Mouse (Mus musculus) brain, adult 10 weeks (tissue): Measurements from ENCODE around the gene Sema3d. TPM values are rescaled to one million over a fixed set of nuclear protein-coding genes. Genes with fewer than 3 reads are reported as not detected.

Experiments used
- polyA plus RNA-seq: library from polyadenylated mRNA; stranded (reverse); fragments of 350-450 nt; fragmentation: Illumina TruSeq; extraction: RNeasy Lipid Tissue Mini Kit (QIAGEN cat#74804); gene quantifications from one replicate; pipeline ENCODE4 v1.2.3, GENCODE M21; 2015; ENCODE audit warnings: low read depth, low replicate concordance

The Sema3d gene
- 4.0 TPM for polyA plus RNA-seq

DNA sequence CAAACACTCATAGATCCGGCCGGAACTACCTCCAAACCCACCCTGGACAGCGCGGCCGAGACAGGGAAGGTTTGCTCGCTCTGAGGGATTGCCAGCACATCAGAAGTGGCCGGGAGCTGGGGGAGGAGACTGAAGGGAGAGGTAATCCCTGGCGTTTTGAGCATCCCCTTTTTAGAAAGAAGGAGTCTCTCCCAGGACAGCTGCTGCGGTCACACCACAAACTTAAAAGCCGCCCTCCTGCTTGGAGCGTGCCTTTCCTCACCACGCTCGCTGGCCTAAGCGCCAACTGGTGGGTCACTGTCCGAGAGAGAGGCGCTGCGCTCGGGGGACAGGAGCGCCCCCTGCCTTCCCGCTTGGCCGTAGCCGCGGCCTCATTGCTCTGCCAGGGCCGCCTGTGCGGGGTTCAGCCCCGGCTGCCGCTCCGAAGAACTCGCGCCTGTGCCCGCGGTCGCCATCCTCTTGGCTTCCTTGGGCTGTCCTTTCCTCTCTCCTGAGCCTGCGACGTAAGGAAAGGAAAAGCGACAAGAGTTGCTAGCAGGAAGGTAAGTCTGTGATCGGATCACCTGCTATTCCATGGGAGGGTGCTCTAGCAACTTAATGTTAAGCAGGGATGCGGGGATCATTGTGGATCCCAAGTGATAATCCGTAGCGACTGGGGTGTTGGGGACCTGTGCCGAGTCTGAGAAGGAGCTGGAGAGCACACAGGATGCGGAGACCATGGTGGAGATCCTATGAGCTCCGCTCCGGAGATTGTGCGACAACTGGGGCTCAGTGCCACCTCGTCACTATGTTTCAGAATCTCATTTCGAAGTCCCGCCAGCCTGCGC, at the start of gene Sema3d:
Sema3d (plus strand) TSS at position 253 of the 827 bp plus-strand sequence.

